Mouse (Mus musculus): ENCODE measurements around the gene Bnip2.

- TF ChIP-seq POLR2A (IDR thresholded peaks at IDR 0.05; ENCODE audit: low read depth, low read length) (no peak), CTCF (IDR thresholded peaks at IDR 0.05; ENCODE audit: extremely low read depth, insufficient read depth, insufficient read length, insufficient replicate concordance) (no peak)
These were observed 64.1 kb downstream of the Bnip2 start for GRCm38 (mm10) chr9:70053411-70053810.
